Mouse (Mus musculus) fat pad, adult 2 months (tissue): ENCODE results near the gene Nckap5.
A peak's percentile ranks its signal among the peaks of the same experiment; 100 is the strongest.

Source experiments
- DNase-seq: peaks from one replicate; pipeline ENCODE4 v3.0.0-alpha.2; 2011; ENCODE audit warnings: low read depth, low spot score; ENCODE audit errors: extremely low read depth

The Nckap5 gene

GRCm38 (mm10) chr1:126569611-126570238 is 260.9 kb downstream of the Nckap5 start:
- no peak for DNase-seq

- no peak for DNase-seq
These were observed 261.9 kb downstream of the Nckap5 start for GRCm38 (mm10) chr1:126568520-126569197.

DNA sequence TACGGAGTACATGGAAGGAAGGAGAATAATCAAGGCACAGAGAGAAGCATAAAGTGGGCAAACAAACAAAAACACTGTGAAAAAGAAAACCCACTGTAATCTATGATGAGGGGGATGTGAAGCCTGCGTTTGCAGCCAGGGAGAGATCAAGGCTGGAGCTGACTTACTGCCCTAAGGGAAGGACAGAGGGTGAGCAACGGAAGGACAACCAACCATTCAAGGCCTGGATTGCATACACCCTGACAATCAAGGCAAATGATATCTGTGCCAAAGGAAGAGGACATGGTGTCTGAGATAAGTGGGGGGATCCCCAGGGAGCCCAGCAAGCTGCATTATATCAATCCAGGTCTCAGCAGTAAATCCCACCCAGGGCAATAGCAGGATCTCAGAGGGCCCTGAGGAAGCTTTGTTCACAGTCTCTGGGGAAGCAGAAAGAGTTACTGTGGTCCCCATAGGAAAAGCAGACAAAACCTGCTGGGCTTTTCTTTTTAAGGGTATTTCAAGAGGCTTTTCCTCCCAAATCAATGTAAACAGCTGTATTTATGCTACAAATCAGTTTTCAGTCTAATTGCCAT is 265.4 kb downstream of the Nckap5 start:
- DNase-seq = no peak

DNA sequence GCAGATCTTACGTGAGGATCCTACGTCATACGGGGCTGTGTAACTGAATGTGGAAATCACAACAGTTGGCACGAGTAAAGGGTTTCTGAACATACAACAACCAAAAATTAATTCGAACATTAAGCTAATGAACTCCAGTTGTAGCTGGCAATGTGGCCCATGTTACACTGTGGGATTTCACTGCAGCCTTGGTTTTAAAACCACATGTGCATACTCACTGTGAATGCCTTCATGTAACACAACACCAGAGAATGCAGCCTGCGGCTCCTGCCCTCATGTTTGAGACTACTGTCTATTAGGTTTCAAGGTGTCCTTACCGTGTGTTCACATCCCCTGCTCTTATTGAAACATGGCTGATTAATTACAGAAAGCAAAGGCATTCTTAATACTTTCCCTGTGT is 269.7 kb downstream of the Nckap5 start:
- DNase-seq = no peak

- DNase-seq = no peak
These were observed 272.8 kb downstream of the Nckap5 start for GRCm38 (mm10) chr1:126557791-126558294.

DNA sequence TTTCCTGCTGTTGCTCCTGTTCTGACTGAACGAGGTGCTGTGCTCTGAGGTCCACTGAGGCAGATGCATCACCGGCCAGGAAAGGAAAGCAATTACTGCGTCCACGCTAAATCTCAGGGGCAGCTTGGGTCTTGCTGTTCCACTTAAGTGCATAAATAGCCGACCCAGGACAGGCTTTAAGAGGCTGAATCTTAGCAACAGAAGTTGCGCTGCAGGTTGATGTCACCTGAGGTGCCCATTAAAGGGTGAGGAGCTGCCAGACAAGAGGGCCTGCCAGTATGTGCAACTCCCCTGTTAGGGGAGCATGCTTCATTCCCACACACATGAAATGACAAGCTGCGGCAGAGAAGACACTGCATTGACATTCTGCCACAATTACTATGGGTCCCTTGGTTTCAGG is 282.6 kb downstream of the Nckap5 start:
- peak; percentile 16 for DNase-seq

- DNase-seq = no peak
These were observed 286.1 kb downstream of the Nckap5 start for GRCm38 (mm10) chr1:126544471-126544870.

- no peak for DNase-seq
These were observed 293.3 kb downstream of the Nckap5 start for GRCm38 (mm10) chr1:126537223-126537757.

DNA sequence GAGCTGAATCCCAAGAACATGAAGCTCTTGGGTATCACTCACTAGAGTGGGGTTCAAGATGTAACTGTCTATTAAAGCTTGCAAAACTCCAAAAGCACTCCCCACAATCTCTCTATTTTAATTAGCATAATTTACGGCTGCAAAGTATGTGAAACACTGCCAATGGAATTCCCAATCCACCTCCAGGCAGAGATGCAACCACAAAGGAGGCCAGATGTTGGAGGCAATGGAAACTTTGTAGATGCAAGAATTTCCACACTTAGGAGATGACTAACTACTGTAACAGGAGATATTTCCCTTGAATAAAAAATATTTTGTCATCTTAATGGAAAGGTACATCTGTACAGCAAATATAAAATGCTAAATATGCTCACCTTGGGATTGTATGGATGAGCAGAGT is 295.1 kb downstream of the Nckap5 start:
- no peak for DNase-seq

- DNase-seq = no peak
These were observed 296.6 kb downstream of the Nckap5 start for GRCm38 (mm10) chr1:126534046-126534445.

GRCm38 (mm10) chr1:126528043-126528598 is 302.5 kb downstream of the Nckap5 start:
- DNase-seq = no peak

DNA sequence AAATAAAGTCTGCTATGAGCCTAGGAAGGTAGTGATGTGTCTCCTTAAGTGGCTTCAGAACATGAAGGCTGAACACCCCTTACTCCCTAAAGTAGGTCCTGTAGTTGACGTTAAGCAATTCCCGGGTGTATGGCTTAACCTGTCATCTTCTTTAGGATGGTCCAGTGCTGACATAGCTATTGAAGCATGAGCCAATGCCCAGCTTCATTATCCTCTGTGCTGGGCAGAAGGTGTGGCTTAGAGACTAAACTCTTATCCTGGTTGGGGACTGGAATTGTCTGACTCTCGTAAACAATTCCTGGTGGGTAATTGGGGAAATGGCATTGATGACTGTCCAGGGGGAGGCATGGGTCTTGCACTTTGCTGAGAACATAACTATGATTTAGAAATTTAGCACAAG is 312.5 kb downstream of the Nckap5 start:
- no peak for DNase-seq

DNA sequence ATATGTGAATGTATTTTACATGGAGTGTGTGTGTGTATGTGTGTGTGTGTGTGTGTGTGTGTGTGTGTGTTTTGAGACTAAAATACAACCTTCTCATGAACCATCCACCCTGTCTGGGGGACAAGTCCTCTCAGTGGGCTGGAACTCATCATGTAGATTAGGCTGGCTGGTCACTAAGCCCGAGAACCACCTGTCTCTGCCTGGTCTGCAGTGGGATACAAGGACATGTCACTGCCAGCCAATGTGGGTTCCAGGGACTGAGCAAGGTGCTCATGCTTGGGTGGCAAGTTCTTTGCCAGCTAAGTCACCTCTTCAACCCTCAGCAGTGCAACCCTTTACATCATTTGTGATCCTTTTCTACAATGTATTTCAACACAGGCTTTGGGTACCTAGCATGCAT is 313.2 kb downstream of the Nckap5 start:
- no peak for DNase-seq

- DNase-seq = no peak
These were observed 315.4 kb downstream of the Nckap5 start for GRCm38 (mm10) chr1:126515054-126515756.

GRCm38 (mm10) chr1:126511835-126512445 is 318.7 kb downstream of the Nckap5 start:
- no peak for DNase-seq

DNA sequence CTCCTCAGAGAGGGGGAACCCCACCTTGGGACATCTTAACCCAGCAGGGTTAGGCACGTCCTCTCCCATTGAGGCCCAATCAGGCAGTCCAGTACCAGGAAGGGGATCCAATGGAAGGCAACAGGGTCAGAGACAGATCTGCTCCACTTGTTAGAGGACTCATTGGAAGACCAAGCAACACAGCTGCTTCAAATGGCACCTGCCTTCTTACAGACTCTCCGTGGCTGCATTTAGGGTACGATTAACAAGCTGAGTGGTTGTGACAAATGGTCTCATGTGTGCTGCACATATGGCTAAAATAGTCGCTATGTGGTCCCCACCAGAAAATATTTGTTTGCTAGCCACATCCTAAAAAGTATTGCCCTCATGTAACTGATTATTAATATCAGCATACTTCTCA is 325.9 kb downstream of the Nckap5 start:
- DNase-seq = no peak

DNA sequence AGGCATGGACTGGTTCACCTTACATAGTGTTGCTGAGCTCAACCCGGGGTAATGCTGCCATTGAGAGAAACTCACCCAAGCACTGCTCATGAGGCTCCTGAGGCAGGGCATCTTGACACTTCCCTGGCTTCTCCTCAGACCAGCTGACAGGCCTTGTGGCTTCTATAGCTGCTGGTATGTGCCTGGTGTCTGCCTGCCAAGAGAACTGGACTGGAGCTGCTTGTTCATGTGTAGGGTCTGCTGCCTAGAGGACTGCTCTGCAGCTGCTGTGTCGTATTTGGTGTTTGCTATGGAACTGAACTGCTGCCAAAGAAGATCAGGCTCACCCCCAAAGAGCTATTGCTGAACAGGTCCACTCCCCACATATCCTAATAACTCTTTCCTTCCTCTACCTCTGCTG is 327.9 kb downstream of the Nckap5 start:
- DNase-seq = no peak

DNA sequence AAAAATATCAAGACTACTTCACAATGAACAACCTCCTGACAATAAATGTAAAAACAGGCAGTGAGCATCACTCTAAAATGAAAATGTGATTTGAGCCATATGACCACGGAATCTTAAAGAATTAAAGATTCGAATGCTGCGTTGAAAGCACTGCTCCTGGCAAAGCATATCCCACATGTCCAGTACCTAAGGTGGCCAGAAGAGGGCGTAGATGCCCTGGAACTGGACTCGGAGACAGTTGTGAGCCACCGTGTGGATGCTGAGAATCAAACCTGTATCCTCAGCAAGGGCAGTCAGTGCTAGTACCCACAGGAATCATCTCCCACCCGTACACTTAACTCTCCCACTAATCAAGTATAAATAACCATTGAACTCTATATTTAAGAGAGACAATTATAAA is 333.9 kb downstream of the Nckap5 start:
- no peak for DNase-seq

DNA sequence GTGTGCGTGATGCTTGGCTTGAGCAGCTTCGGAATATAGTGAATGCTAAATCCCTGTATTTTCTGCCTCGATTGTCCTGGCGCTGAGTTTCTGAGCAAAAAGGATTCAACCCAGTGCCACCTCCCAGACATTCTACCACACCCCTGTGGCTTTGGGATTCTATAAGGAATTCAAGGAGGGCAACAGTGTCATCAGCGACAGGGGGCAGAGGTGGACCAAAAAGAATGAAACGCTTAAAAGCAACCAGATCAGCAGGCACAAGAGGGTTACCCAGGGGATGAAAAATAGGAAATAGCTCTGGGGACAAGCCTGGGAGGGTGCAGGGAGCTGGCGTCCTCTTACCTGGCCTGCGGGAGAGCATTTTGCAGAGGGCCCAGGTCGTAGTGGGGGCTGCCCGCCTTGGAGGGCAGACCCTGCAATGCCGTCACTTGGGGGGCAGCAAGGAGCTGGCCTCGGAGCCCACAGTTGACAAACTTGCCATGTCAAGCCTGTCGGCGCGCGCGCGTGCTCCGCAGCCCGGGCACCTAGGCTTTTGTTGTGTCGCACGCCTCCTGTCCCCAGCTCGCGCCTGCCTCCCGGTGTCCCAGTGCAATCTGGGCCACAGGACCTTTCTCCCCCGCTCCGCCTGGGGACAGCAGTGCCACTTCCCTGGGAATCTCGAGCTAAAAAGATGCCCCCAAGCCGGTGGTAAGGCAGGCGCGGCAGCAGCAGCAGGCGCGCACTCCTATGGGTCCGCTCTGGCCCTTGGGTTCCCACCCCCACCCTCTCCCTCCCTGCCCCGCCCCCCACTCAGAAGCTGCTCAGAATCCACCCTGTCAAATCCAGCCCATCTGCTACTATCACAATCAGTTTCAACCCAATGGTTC is 338.2 kb downstream of the Nckap5 start:
- no peak for DNase-seq

GRCm38 (mm10) chr1:126491412-126491811 is 339.2 kb downstream of the Nckap5 start:
- no peak for DNase-seq
